Mouse (Mus musculus) forebrain, embryonic 12.5 days (tissue): ENCODE results near the gene Cyp2c38. TPM values are rescaled to one million over a fixed set of nuclear protein-coding genes. Genes with fewer than 3 reads are reported as not detected.
"Not testable (repeated sequence)": the region's sequence is repeated elsewhere in the genome, so short reads cannot be mapped to it uniquely, and the experiment has no call there.

ENCODE experiments used
- ATAC-seq: fragments of 200-750 bp; cut with Nextera tagmentation; 2 replicates; pipeline ENCODE4 v1.8.0; 2017; ENCODE audit warnings: moderate TSS enrichment; ENCODE audit not compliant: low FRiP score
- H3K27ac ChIP-seq: fragments of 300-500 bp; sonication (generic); 2 replicates; pipeline ENCODE4 v1.5.1; 2016; ENCODE audit warnings: mild to moderate bottlenecking
- H3K27me3 ChIP-seq: fragments of 300-500 bp; sonication (generic); 2 replicates; pipeline ENCODE4 v1.6.1; 2016; ENCODE audit warnings: mild to moderate bottlenecking
- H3K36me3 ChIP-seq: fragments of 300-500 bp; sonication (generic); replicated peaks from 2 replicates; pipeline ENCODE4 v1.6.1; 2016; ENCODE audit warnings: mild to moderate bottlenecking
- H3K4me1 ChIP-seq: fragments of 300-500 bp; sonication (generic); 2 replicates; pipeline ENCODE4 v1.6.1; 2016
- H3K4me2 ChIP-seq: fragments of 300-500 bp; sonication (generic); 2 replicates; pipeline ENCODE4 v1.6.1; 2016; ENCODE audit warnings: mild to moderate bottlenecking, moderate library complexity
- H3K4me3 ChIP-seq: fragments of 300-500 bp; sonication (generic); replicated peaks from 2 replicates; pipeline ENCODE4 v1.5.1; 2016; ENCODE audit warnings: mild to moderate bottlenecking
- H3K9ac ChIP-seq: fragments of 300-500 bp; sonication (generic); 2 replicates; pipeline ENCODE4 v1.6.1; 2016; ENCODE audit warnings: mild to moderate bottlenecking
- H3K9me3 ChIP-seq: fragments of 300-500 bp; sonication (generic); 2 replicates; pipeline ENCODE4 v1.6.1; 2016
- WGBS: fragments of 180-500 bp; shearing (Covaris S2); methylation state at CpG from one replicate; pipeline ENCODE4 v1.1.7; 2016; 5-methylcytosine and 5-hydroxymethylcytosine counted together
- polyA plus RNA-seq: library from polyadenylated mRNA; unstranded; fragments of >200 nt; fragmentation: Nextera tagmentation; extraction: Ambion mirVana; gene quantifications from 2 replicates; pipeline ENCODE4 v1.2.1, GENCODE M21; 2016

Gene Cyp2c38
- polyA plus RNA-seq = not detected in 2 replicates

GRCm38 (mm10) chr19:39462941-39463340, at the start of gene Cyp2c38:
Gene Cyp2c38 (minus strand): TSS chr19:39463075.
- Histone ChIP-seq H3K4me3 (no peak within 1 kb of the TSS), H3K27ac (no peak within 1 kb of the TSS), H3K4me2 (no peak within 1 kb of the TSS), H3K9ac (no peak within 1 kb of the TSS), H3K36me3 (no peaks in the 10 kb centered on the region), H3K9me3 (no peaks in the 10 kb centered on the region), H3K27me3 (no peaks in the 10 kb centered on the region), H3K4me1 (no peaks in the 10 kb centered on the region)
- 97% methylated on average over 1 of the region's 1 CpGs for WGBS
- ATAC-seq = no peak

- 86% methylated on average over 4 of the region's 4 CpGs for WGBS
- H3K4me3 ChIP-seq = no peak within 1 kb of the TSS
- H3K36me3 ChIP-seq = no peaks in the 10 kb centered on the region
- no peaks in the 10 kb centered on the region for H3K4me1 ChIP-seq
- no peak for ATAC-seq
- H3K9me3 ChIP-seq = 0 out of 2 replicates have a peak, but pooled peaks cover 12% of the 10 kb centered on the region
- no peak within 1 kb of the TSS for H3K4me2 ChIP-seq
- H3K27ac ChIP-seq = no peak within 1 kb of the TSS
- H3K9ac ChIP-seq = no peak within 1 kb of the TSS
- no peaks in the 10 kb centered on the region for H3K27me3 ChIP-seq
Observed at GRCm38 (mm10) chr19:39510534-39510933, 47.7 kb upstream of the Cyp2c38 start, which contains the start of gene Cyp2c39. Gene Cyp2c39 (plus strand): TSS chr19:39510862.

GRCm38 (mm10) chr19:39509533-39509932, 46.7 kb upstream of the Cyp2c38 start:
- H3K27ac ChIP-seq = no peak overlapping the region
- no peak overlapping the region for H3K4me2 ChIP-seq
- 0 out of 2 replicates have a peak, but pooled peaks cover 12% of the 10 kb centered on the region for H3K9me3 ChIP-seq
- WGBS = 69% methylated on average over 1 of the region's 1 CpGs
- H3K4me3 ChIP-seq = no peak overlapping the region
- H3K9ac ChIP-seq = no peak overlapping the region
- H3K4me1 ChIP-seq = no peaks in the 10 kb centered on the region
- no peak for ATAC-seq
- no peaks in the 10 kb centered on the region for H3K27me3 ChIP-seq
- H3K36me3 ChIP-seq = no peaks in the 10 kb centered on the region

GRCm38 (mm10) chr19:39506341-39506740, 43.5 kb upstream of the Cyp2c38 start:
- no peak overlapping the region for H3K9ac ChIP-seq
- ATAC-seq = no peak
- no peaks in the 10 kb centered on the region for H3K27me3 ChIP-seq
- no peak overlapping the region for H3K27ac ChIP-seq
- no peaks in the 10 kb centered on the region for H3K4me1 ChIP-seq
- no peak overlapping the region for H3K4me3 ChIP-seq
- H3K9me3 ChIP-seq = 0 out of 2 replicates have a peak, but pooled peaks cover 19% of the 10 kb centered on the region
- H3K36me3 ChIP-seq = no peaks in the 10 kb centered on the region
- no peak overlapping the region for H3K4me2 ChIP-seq

- not testable (repeated sequence) for ATAC-seq, H3K4me1 ChIP-seq, H3K4me3 ChIP-seq, H3K27me3 ChIP-seq, H3K4me2 ChIP-seq, H3K27ac ChIP-seq, H3K9ac ChIP-seq, H3K36me3 ChIP-seq
- peaks cover 20% of the 10 kb centered on the region for H3K9me3 ChIP-seq
- 85% methylated on average over 1 of the region's 1 CpGs for WGBS
Observed at GRCm38 (mm10) chr19:39483961-39484360, 21.1 kb upstream of the Cyp2c38 start.

- Histone ChIP-seq H3K4me2 (no peak overlapping the region), H3K9me3 (no peaks in the 10 kb centered on the region), H3K36me3 (no peaks in the 10 kb centered on the region), H3K27me3 (no peaks in the 10 kb centered on the region), H3K9ac (no peak overlapping the region), H3K4me1 (no peaks in the 10 kb centered on the region), H3K27ac (no peak overlapping the region), H3K4me3 (no peak overlapping the region)
- ATAC-seq = no peak
Observed at GRCm38 (mm10) chr19:39463923-39464322, 1.0 kb upstream of the Cyp2c38 start.

Other genes starting within 250 kb of the Cyp2c38 start
- not detected in 2 replicates for gene Cyp2c29, start 193.7 kb downstream of the Cyp2c38 start, polyA plus RNA-seq
- not detected in 2 replicates for gene Cyp2c39, start 47.8 kb upstream of the Cyp2c38 start, polyA plus RNA-seq
- gene Cyp2c67, start 186.0 kb upstream of the Cyp2c38 start, polyA plus RNA-seq = not detected in 2 replicates